ENCODE assay signal across 9 mouse cellular contexts in genomic region chr13:53011426-53011825, GRCm38 (mm10). TPM values are rescaled to one million over a fixed set of nuclear protein-coding genes. Genes with fewer than 3 reads are reported as not detected.
DNase-seq lines count a peak whose midpoint lies in the region; ATAC-seq lines count a peak whose summit lies in the region.
"Had no signal": no experiment of that assay in that cellular context is flagged by ENCODE, and none has a peak within 500 bp of the region (broad histone marks: within the 10 kb centered on the region; RNA-seq: fewer than 3 reads in every experiment).

No protein-coding gene starts in this region.

- no peaks in the 10 kb centered on the region for H3K27me3 ChIP-seq in midbrain, embryonic 14.5 days (ENCODE audit: control insufficient read depth, insufficient read depth, low read length)
- H3K27me3 ChIP-seq in midbrain, embryonic 10.5 days (ENCODE audit: low read depth, poor library complexity, severe bottlenecking), result no peaks in the 10 kb centered on the region
- H3K27me3 ChIP-seq in hindbrain, embryonic 14.5 days (ENCODE audit: control insufficient read depth, insufficient read depth, low read length), result no peaks in the 10 kb centered on the region
- no peaks in the 10 kb centered on the region for H3K27me3 ChIP-seq in stomach, embryonic 16.5 days (ENCODE audit: control insufficient read depth, insufficient read depth, low read length)

- H3K4me1 ChIP-seq in midbrain, embryonic 14.5 days (ENCODE audit: control insufficient read depth, insufficient read depth, low read length), result 0 out of 2 replicates have a peak, but pooled peaks cover 8% of the 10 kb centered on the region
- peaks cover 11% of the 10 kb centered on the region for H3K4me1 ChIP-seq in midbrain, embryonic 10.5 days
- 0 out of 2 replicates have a peak, but pooled peaks cover 4% of the 10 kb centered on the region for H3K4me1 ChIP-seq in hindbrain, embryonic 14.5 days (replicated peaks; ENCODE audit: control insufficient read depth, insufficient read depth, low read length)
- peaks cover 19% of the 10 kb centered on the region for H3K4me1 ChIP-seq in stomach, embryonic 16.5 days (ENCODE audit: control insufficient read depth, insufficient read depth, low read length)

- H3K4me2 ChIP-seq in midbrain, embryonic 14.5 days (ENCODE audit: low read length), result peak overlapping the region; percentile 10; the same call in 1 of the 2 replicates
- H3K4me2 ChIP-seq in hindbrain, embryonic 14.5 days (replicated peaks), result 0 out of 2 replicates have a peak overlapping the region, but pooled peaks have one; percentile 9
- no peak overlapping the region for H3K4me2 ChIP-seq in stomach, embryonic 16.5 days (ENCODE audit: low read depth, low read length)

- no peak overlapping the region for H3K27ac ChIP-seq in midbrain, embryonic 14.5 days (replicated peaks; ENCODE audit: low read depth, low read length)
- no peak overlapping the region; the same call in 1 of the 2 replicates for H3K27ac ChIP-seq in midbrain, embryonic 10.5 days (replicated peaks)
- no peak overlapping the region; the same call in 1 of the 2 replicates for H3K27ac ChIP-seq in hindbrain, embryonic 14.5 days
- H3K27ac ChIP-seq in stomach, embryonic 16.5 days (ENCODE audit: low read length), result no peak overlapping the region

- H3K9me3 ChIP-seq in midbrain, embryonic 14.5 days (ENCODE audit: control insufficient read depth, low read length), result no peaks in the 10 kb centered on the region
- no peaks in the 10 kb centered on the region for H3K9me3 ChIP-seq in midbrain, embryonic 10.5 days (replicated peaks)
- no peaks in the 10 kb centered on the region for H3K9me3 ChIP-seq in hindbrain, embryonic 14.5 days (ENCODE audit: control insufficient read depth, low read length)
- no peaks in the 10 kb centered on the region for H3K9me3 ChIP-seq in stomach, embryonic 16.5 days (replicated peaks; ENCODE audit: control insufficient read depth, low read length)

- no peaks in the 10 kb centered on the region for H3K36me3 ChIP-seq in midbrain, embryonic 14.5 days (ENCODE audit: control insufficient read depth, insufficient read depth, low read length)
- no peaks in the 10 kb centered on the region for H3K36me3 ChIP-seq in midbrain, embryonic 10.5 days
- no peaks in the 10 kb centered on the region for H3K36me3 ChIP-seq in hindbrain, embryonic 14.5 days (replicated peaks; ENCODE audit: control insufficient read depth, insufficient read depth)
- no peaks in the 10 kb centered on the region for H3K36me3 ChIP-seq in stomach, embryonic 16.5 days (ENCODE audit: control insufficient read depth, insufficient read depth, low read length)

- no peak overlapping the region for H3K4me3 ChIP-seq in midbrain, embryonic 14.5 days (replicated peaks; ENCODE audit: low read depth, low read length)
- no peak overlapping the region for H3K4me3 ChIP-seq in midbrain, embryonic 10.5 days
- no peak overlapping the region for H3K4me3 ChIP-seq in hindbrain, embryonic 14.5 days (replicated peaks; ENCODE audit: low read length)
- H3K4me3 ChIP-seq in stomach, embryonic 16.5 days (replicated peaks; ENCODE audit: low read length), result no peak overlapping the region

- 32% methylated on average over 12 of the region's 12 CpGs for WGBS in midbrain, embryonic 14.5 days
- WGBS in midbrain, embryonic 10.5 days, result 45% methylated on average over 12 of the region's 12 CpGs
- 19% methylated on average over 12 of the region's 12 CpGs for WGBS in hindbrain, embryonic 14.5 days
- WGBS in stomach, embryonic 16.5 days, result 25% methylated on average over 12 of the region's 12 CpGs

- H3K9ac ChIP-seq in midbrain, embryonic 14.5 days (replicated peaks; ENCODE audit: low read length), result no peak overlapping the region
- no peak overlapping the region for H3K9ac ChIP-seq in hindbrain, embryonic 14.5 days
- no peak overlapping the region for H3K9ac ChIP-seq in stomach, embryonic 16.5 days (ENCODE audit: low read length)

- peak; percentile 54 for DNase-seq in heart, adult 11 months
- DNase-seq in heart, postnatal 36 days, result no peak
- peak; percentile 21 for DNase-seq in midbrain, embryonic 14.5 days
- DNase-seq in midbrain, embryonic 10.5 days (ENCODE audit: low spot score), result no peak
- peak; percentile 28 for DNase-seq in hindbrain, embryonic 14.5 days (ENCODE audit: low spot score)
- no peak for DNase-seq in gastrocnemius, postnatal 25 days
- DNase-seq in thymus, postnatal 25 days, result no peak
- DNase-seq: heart, postnatal 14 days had no signal

- intact Hi-C loops in heart, postnatal 36 days (cut with DNase I), result no loop called here

- no peak for ATAC-seq in midbrain, embryonic 14.5 days (ENCODE audit: low FRiP score, low TSS enrichment)
- ATAC-seq in hindbrain, embryonic 14.5 days (ENCODE audit: low FRiP score), result no peak
- ATAC-seq in stomach, embryonic 16.5 days (ENCODE audit: insufficient read depth, low FRiP score), result peak; percentile 66

RNA-seq across cellular contexts. Expression of gene Nfil3, which starts 30.6 kb away (rescaled TPM):
- total RNA-seq in heart, postnatal 36 days (2021), result 10 to 100 TPM; 10.3 to 25.7 TPM
- 44.8 and 49.5 TPM in 2 replicates for polyA plus RNA-seq in midbrain, embryonic 14.5 days (2014; fragmentation: Nextera tagmentation; extraction: Ambion mirVana)
- polyA plus RNA-seq in midbrain, embryonic 10.5 days (2016; fragmentation: Nextera tagmentation; extraction: Ambion mirVana), result 16.3 and 16.5 TPM in 2 replicates
- polyA plus RNA-seq in hindbrain, embryonic 14.5 days (2014; fragmentation: Nextera tagmentation; extraction: Ambion mirVana), result 45.2 and 45.6 TPM in 2 replicates
- polyA plus RNA-seq in stomach, embryonic 16.5 days (2015; fragmentation: Nextera tagmentation; extraction: Ambion mirVana), result 31.6 and 31.8 TPM in 2 replicates
- total RNA-seq in gastrocnemius, postnatal 25 days (2021), result 10 to 100 TPM; 21.4 to 53.7 TPM

Comparison
In these comparisons a context has a peak if more than half of its experiments do, and no peak if none do; other contexts are left out.
1. DNase-seq: peak in heart, adult 11 months (single experiment), midbrain, embryonic 14.5 days (single experiment) and hindbrain, embryonic 14.5 days (single experiment); none in heart, postnatal 36 days (0 of 2), midbrain, embryonic 10.5 days (single experiment), gastrocnemius, postnatal 25 days (single experiment) and thymus, postnatal 25 days (single experiment).